Mouse (Mus musculus): ENCODE data around the gene Wnt10b.
"Not testable (repeated sequence)": the region's sequence is repeated elsewhere in the genome, so short reads cannot be mapped to it uniquely, and the experiment has no call there.

The Wnt10b gene

GRCm38 (mm10) chr15:98777762-98778161, at the start of gene Wnt10b:
TSS of gene Wnt10b (minus strand) at chr15:98778150.
- no peak for DNase-seq (ENCODE audit: low spot score in 2 of 2)

GRCm38 (mm10) chr15:98827611-98828011, 49.7 kb upstream of the Wnt10b start:
- DNase-seq (ENCODE audit: low spot score in 2 of 2), result no peak

GRCm38 (mm10) chr15:98823434-98823833, 45.5 kb upstream of the Wnt10b start:
- DNase-seq (ENCODE audit: low spot score in 2 of 2), result no peak

GRCm38 (mm10) chr15:98822147-98822546, 44.2 kb upstream of the Wnt10b start:
- DNase-seq (ENCODE audit: low spot score in 2 of 2), result no peak

GRCm38 (mm10) chr15:98821403-98821802, 43.5 kb upstream of the Wnt10b start:
- no peak for DNase-seq (ENCODE audit: low spot score in 2 of 2)

GRCm38 (mm10) chr15:98820937-98821336, 43.0 kb upstream of the Wnt10b start:
- peak in 1 of 2 experiments; percentile 34 for DNase-seq (ENCODE audit: low spot score in 2 of 2)

GRCm38 (mm10) chr15:98818171-98818570, 40.2 kb upstream of the Wnt10b start:
- no peak for DNase-seq (ENCODE audit: low spot score in 2 of 2)

GRCm38 (mm10) chr15:98812741-98813424, 34.9 kb upstream of the Wnt10b start:
- peak; percentile 81 to 86 for DNase-seq (ENCODE audit: low spot score in 2 of 2)

- DNase-seq (ENCODE audit: low spot score in 2 of 2), result not testable (repeated sequence)
Observed at GRCm38 (mm10) chr15:98810212-98810611, 32.3 kb upstream of the Wnt10b start.

GRCm38 (mm10) chr15:98809390-98809789, 31.4 kb upstream of the Wnt10b start, which contains the start of gene Ddn:
TSS of gene Ddn (minus strand) at chr15:98809490.
- DNase-seq (ENCODE audit: low spot score in 2 of 2), result no peak

GRCm38 (mm10) chr15:98808651-98809134, 30.7 kb upstream of the Wnt10b start:
- peak; percentile 89 to 91 for DNase-seq (ENCODE audit: low spot score in 2 of 2)

GRCm38 (mm10) chr15:98807895-98808650, 30.1 kb upstream of the Wnt10b start:
- peak; percentile 84 to 88 for DNase-seq (ENCODE audit: low spot score in 2 of 2)

- peak in 1 of 2 experiments; percentile 40 for DNase-seq (ENCODE audit: low spot score in 2 of 2)
Observed at GRCm38 (mm10) chr15:98806809-98807770, 29.1 kb upstream of the Wnt10b start.

GRCm38 (mm10) chr15:98806071-98806808, 28.3 kb upstream of the Wnt10b start:
- no peak for DNase-seq (ENCODE audit: low spot score in 2 of 2)

- DNase-seq (ENCODE audit: low spot score in 2 of 2), result peak; percentile 77 to 83
Observed at GRCm38 (mm10) chr15:98805324-98806040, 27.5 kb upstream of the Wnt10b start.

- DNase-seq (ENCODE audit: low spot score in 2 of 2), result peak; percentile 90 to 95
Observed at GRCm38 (mm10) chr15:98804054-98804453, 26.1 kb upstream of the Wnt10b start.

GRCm38 (mm10) chr15:98802926-98803325, 25.0 kb upstream of the Wnt10b start:
- DNase-seq (ENCODE audit: low spot score in 2 of 2), result no peak

- DNase-seq (ENCODE audit: low spot score in 2 of 2), result peak; percentile 82 to 85
Observed at GRCm38 (mm10) chr15:98799396-98799795, 21.4 kb upstream of the Wnt10b start.

GRCm38 (mm10) chr15:98798903-98799302, 21.0 kb upstream of the Wnt10b start:
- DNase-seq (ENCODE audit: low spot score in 2 of 2), result no peak

GRCm38 (mm10) chr15:98797835-98798492, 20.0 kb upstream of the Wnt10b start:
- DNase-seq (ENCODE audit: low spot score in 2 of 2), result no peak

Data from frontal cortex, postnatal 36 days (tissue).